Mouse (Mus musculus): ENCODE results near the gene Igf2bp3. TPM values are rescaled to one million over a fixed set of nuclear protein-coding genes. Genes with fewer than 3 reads are reported as not detected.

Gene Igf2bp3
- polyA plus RNA-seq, 1 experiment from 2014 or later: 41.0 TPM

DNA sequence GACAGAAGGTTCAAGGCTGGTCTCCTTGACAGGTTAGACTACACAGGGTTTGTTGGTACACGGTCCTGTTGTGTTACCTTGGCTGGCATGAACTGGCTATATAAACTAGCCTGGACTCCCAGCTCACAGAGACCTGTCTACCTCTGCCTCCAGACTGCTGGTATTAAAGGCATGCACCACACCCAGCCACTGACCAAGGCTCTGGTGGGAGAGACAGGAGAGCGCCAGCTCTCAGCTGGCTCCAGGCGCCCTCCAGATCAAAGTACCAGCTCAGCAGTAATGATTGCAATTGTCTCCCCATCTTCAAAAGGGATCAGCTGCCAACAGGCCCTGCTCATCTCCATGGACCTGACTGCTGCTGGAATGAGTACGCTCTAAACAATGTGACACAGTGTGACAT is 63.3 kb downstream of the Igf2bp3 start:
- Histone ChIP-seq H3K27me3 (ENCODE audit: control insufficient read depth, insufficient read depth, low read depth, low read length) (no peaks in the 10 kb centered on the region), H3K36me3 (ENCODE audit: control insufficient read depth, insufficient read depth, low read length) (no peaks in the 10 kb centered on the region), H3K9ac (ENCODE audit: low read length) (no peak overlapping the region), H3K4me3 (ENCODE audit: low read length) (no peak overlapping the region), H3K9me3 (ENCODE audit: control insufficient read depth, low read length) (no peaks in the 10 kb centered on the region), H3K4me1 (replicated peaks; ENCODE audit: control insufficient read depth, insufficient read depth, low read length) (peaks cover 32% of the 10 kb centered on the region), H3K4me2 (ENCODE audit: low read depth, low read length) (no peak overlapping the region), H3K27ac (ENCODE audit: low read length) (no peak overlapping the region)
- ATAC-seq (ENCODE audit: low read depth): 0 out of 2 replicates have a peak, but pooled peaks have one; percentile 48
- 78% methylated on average over 4 of the region's 4 CpGs for WGBS

DNA sequence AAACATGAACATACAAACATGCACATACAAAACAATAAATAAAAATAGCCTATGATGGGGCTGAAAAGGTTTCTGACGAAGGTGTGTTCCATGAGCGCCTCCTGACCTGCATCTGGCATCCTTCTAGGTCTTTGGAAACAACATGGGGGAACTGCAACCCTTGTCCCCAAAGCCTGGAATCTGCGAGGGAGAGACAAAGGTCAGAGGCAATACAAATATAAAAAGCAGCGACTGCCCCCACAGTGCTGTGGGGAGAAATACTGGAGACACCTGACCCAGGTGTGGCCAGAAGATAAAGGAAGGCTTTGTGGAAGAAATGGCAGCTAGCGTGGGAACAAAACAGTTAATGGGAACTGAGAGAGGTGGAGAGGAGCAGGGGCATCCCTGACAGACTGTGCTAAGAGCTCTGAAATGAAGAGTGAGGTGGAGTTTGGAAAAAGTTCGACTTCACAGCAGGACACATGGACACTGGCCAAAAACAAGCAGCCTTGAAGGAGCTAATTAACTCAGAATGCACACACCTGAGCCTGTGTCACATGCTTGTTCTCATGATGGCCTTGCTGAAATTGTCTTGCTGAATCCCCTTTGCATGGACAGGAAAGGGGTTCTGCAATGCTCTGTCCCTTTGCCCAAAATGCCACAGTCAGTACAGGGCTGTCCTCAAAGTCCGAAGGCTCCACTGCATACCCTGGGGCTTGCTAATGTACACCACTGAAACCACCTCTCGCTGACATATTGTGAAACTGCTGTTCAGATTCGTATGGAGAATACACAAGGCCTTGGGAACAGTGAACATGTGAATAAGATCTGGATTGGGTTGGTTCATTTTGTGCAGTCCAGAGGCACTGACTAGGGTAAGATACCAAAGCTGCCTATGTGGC is 64.2 kb downstream of the Igf2bp3 start:
- no peak for ATAC-seq (ENCODE audit: low read depth)
- H3K4me1 ChIP-seq (replicated peaks; ENCODE audit: control insufficient read depth, insufficient read depth, low read length): peaks cover 27% of the 10 kb centered on the region
- no peak overlapping the region for H3K27ac ChIP-seq (ENCODE audit: low read length)

DNA sequence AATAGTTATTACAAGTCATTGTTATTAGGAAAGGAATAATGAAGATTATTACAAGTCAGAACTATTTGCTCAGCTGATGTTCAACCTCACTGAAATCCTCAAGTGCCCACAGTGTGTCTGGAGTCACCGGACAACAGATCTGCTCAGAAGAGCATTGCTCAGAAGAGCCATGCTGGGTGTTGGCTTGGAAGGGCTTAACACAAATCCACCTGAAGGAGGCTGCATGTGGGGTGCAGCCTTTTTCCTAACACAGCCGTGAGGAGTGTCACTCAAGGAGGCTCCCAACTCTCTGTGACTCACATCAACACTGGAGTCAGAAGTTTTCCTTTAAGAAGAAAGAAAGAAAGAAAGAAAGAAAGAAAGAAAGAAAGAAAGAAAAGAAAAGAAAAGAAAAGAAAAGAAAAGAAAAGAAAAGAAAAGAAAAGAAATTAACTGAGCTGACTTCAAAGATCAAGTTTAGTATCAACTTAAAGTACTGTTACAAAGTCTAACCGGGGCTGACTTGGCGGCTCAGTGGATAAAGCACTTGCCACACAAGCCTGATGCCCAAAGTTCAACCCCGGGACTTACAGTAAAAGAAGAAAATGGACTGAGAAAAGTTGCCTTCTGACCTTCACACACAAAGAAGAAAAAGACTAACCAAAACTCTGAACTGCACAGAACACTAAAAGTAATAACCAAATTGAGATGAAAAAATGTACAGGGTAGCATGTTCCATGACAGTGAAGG is 65.4 kb downstream of the Igf2bp3 start:
- peaks cover 19% of the 10 kb centered on the region for H3K4me1 ChIP-seq (replicated peaks; ENCODE audit: control insufficient read depth, insufficient read depth, low read length)
- no peak overlapping the region for H3K4me2 ChIP-seq (ENCODE audit: low read depth, low read length)
- H3K27me3 ChIP-seq (ENCODE audit: control insufficient read depth, insufficient read depth, low read depth, low read length): no peaks in the 10 kb centered on the region
- no peak for ATAC-seq (ENCODE audit: low read depth)
- 63% methylated on average over 5 of the region's 5 CpGs for WGBS
- no peak overlapping the region for H3K4me3 ChIP-seq (ENCODE audit: low read length)
- H3K9ac ChIP-seq (ENCODE audit: low read length): no peak overlapping the region
- H3K27ac ChIP-seq (ENCODE audit: low read length): peak overlapping the region; percentile 71
- no peaks in the 10 kb centered on the region for H3K36me3 ChIP-seq (ENCODE audit: control insufficient read depth, insufficient read depth, low read length)
- H3K9me3 ChIP-seq (ENCODE audit: control insufficient read depth, low read length): no peaks in the 10 kb centered on the region

More for the DNA sequence above, 64.2 kb downstream of the Igf2bp3 start:
- Histone ChIP-seq H3K27me3 (ENCODE audit: control insufficient read depth, insufficient read depth, low read depth, low read length) (no peaks in the 10 kb centered on the region), H3K4me3 (ENCODE audit: low read length) (no peak overlapping the region), H3K9me3 (ENCODE audit: control insufficient read depth, low read length) (no peaks in the 10 kb centered on the region), H3K36me3 (ENCODE audit: control insufficient read depth, insufficient read depth, low read length) (no peaks in the 10 kb centered on the region), H3K4me2 (ENCODE audit: low read depth, low read length) (no peak overlapping the region), H3K9ac (ENCODE audit: low read length) (no peak overlapping the region)
- WGBS: 67% methylated on average over 9 of the region's 9 CpGs

DNA sequence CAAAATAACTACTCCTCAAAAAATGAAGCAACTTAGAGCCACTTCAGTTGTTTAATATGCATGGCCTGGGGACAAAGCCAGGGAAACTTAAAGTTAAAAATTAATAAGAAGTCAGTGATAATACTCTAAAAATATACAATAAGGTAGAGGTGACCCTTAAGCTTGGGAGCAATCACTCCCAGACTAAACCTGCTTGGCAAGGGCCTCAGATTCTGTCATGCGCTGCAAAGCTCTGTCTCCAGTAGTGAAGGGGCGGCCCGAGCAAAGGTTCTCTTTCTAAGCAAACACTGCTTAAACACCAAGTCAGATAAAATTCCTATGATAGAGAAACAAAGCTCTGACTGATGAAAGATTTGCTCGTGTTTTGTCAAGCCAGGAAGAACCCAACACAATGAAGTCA is 66.0 kb downstream of the Igf2bp3 start:
- H3K4me1 ChIP-seq (replicated peaks; ENCODE audit: control insufficient read depth, insufficient read depth, low read length): peaks cover 19% of the 10 kb centered on the region
- WGBS: 44% methylated on average over 4 of the region's 4 CpGs
- no peaks in the 10 kb centered on the region for H3K36me3 ChIP-seq (ENCODE audit: control insufficient read depth, insufficient read depth, low read length)
- ATAC-seq (ENCODE audit: low read depth): peak; percentile 78
- no peaks in the 10 kb centered on the region for H3K27me3 ChIP-seq (ENCODE audit: control insufficient read depth, insufficient read depth, low read depth, low read length)
- H3K9me3 ChIP-seq (ENCODE audit: control insufficient read depth, low read length): no peaks in the 10 kb centered on the region
- no peak overlapping the region for H3K4me2 ChIP-seq (ENCODE audit: low read depth, low read length)
- peak overlapping the region; percentile 71 for H3K27ac ChIP-seq (ENCODE audit: low read length)
- no peak overlapping the region for H3K9ac ChIP-seq (ENCODE audit: low read length)
- no peak overlapping the region for H3K4me3 ChIP-seq (ENCODE audit: low read length)

DNA sequence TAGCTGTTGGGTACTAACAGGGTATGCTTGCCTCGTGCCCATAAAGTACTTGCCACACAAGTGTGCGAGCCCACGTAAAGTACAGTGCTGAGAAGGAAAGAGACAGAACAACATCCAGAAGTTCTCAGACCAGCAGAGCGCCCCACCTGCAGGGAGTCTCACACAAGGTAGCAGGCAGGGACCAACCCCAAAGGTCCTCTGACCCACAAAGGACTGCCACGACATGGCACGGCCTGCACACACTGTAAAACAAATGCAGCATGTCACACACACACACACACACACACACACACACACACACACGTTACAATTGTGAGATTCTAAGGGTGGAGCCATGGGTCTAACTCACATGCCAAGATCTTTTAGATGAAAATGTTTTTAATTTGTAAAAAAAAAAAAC is 66.4 kb downstream of the Igf2bp3 start:
- H3K36me3 ChIP-seq (ENCODE audit: control insufficient read depth, insufficient read depth, low read length): no peaks in the 10 kb centered on the region

GRCm38 (mm10) chr6:49146461-49146860 is 68.3 kb downstream of the Igf2bp3 start:
- H3K27me3 ChIP-seq (ENCODE audit: control insufficient read depth, insufficient read depth, low read depth, low read length): no peaks in the 10 kb centered on the region
- WGBS: 69% methylated on average over 2 of the region's 2 CpGs
- H3K36me3 ChIP-seq (ENCODE audit: control insufficient read depth, insufficient read depth, low read length): no peaks in the 10 kb centered on the region
- H3K9me3 ChIP-seq (ENCODE audit: control insufficient read depth, low read length): no peaks in the 10 kb centered on the region
- H3K4me3 ChIP-seq (ENCODE audit: low read length): no peak overlapping the region
- no peak overlapping the region for H3K9ac ChIP-seq (ENCODE audit: low read length)
- H3K27ac ChIP-seq (ENCODE audit: low read length): no peak overlapping the region
- peaks cover 14% of the 10 kb centered on the region for H3K4me1 ChIP-seq (replicated peaks; ENCODE audit: control insufficient read depth, insufficient read depth, low read length)
- ATAC-seq (ENCODE audit: low read depth): no peak
- H3K4me2 ChIP-seq (ENCODE audit: low read depth, low read length): no peak overlapping the region

More for the DNA sequence above, 66.4 kb downstream of the Igf2bp3 start:
- WGBS: 66% methylated on average over 7 of the region's 7 CpGs
- H3K9me3 ChIP-seq (ENCODE audit: control insufficient read depth, low read length): no peaks in the 10 kb centered on the region
- peaks cover 19% of the 10 kb centered on the region for H3K4me1 ChIP-seq (replicated peaks; ENCODE audit: control insufficient read depth, insufficient read depth, low read length)
- no peak overlapping the region for H3K4me3 ChIP-seq (ENCODE audit: low read length)
- H3K4me2 ChIP-seq (ENCODE audit: low read depth, low read length): no peak overlapping the region
- ATAC-seq (ENCODE audit: low read depth): no peak
- peak overlapping the region; percentile 67 for H3K27ac ChIP-seq (ENCODE audit: low read length)
- H3K9ac ChIP-seq (ENCODE audit: low read length): no peak overlapping the region
- no peaks in the 10 kb centered on the region for H3K27me3 ChIP-seq (ENCODE audit: control insufficient read depth, insufficient read depth, low read depth, low read length)

DNA sequence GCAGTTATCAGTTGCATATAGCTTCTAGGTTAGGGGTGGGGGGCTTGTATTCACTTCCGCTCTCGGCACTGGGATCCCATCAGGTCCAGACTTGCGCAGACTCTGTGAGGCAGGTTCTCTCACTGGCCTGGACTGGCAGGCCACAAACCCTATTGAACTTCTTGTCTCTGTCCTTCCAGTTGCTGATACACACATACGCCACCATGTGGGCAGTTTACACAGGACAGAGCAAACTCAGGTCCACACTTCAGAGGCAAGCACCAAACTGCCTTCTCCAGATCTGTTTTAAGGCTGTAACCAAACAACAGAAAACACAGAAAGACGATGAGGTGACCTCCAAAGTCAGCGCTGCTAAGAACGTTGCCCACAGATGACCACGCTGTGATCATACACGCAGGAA is 72.3 kb downstream of the Igf2bp3 start:
- Histone ChIP-seq H3K27me3 (ENCODE audit: control insufficient read depth, insufficient read depth, low read depth, low read length) (no peaks in the 10 kb centered on the region), H3K4me2 (ENCODE audit: low read depth, low read length) (no peak overlapping the region), H3K36me3 (ENCODE audit: control insufficient read depth, insufficient read depth, low read length) (no peaks in the 10 kb centered on the region), H3K4me3 (ENCODE audit: low read length) (no peak overlapping the region), H3K27ac (ENCODE audit: low read length) (no peak overlapping the region), H3K9me3 (ENCODE audit: control insufficient read depth, low read length) (no peaks in the 10 kb centered on the region), H3K4me1 (replicated peaks; ENCODE audit: control insufficient read depth, insufficient read depth, low read length) (peaks cover 2% of the 10 kb centered on the region), H3K9ac (ENCODE audit: low read length) (no peak overlapping the region)
- WGBS: 74% methylated on average over 9 of the region's 9 CpGs
- peak; percentile 7; the same call in 1 of the 2 replicates for ATAC-seq (ENCODE audit: low read depth)

DNA sequence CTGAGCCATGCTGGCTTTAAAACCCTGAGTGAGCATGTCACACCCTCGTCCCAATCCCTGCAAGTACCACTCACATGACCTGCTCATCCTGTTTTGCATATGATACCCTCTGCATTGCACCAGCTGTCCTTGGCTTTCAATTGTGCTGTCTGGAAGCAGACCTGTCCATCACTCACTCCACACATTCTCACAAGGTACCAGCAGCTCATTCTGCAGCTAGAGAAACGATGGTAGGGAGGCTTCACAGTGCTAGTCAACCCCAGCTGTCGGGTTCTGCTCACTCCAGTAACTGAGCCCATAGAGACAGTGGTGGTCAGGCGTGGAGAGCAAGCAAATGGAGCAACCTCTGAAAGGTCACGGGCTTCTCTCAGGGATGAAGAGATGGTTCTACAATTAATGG is 73.6 kb downstream of the Igf2bp3 start:
- Histone ChIP-seq H3K27ac (ENCODE audit: low read length) (no peak overlapping the region), H3K9me3 (ENCODE audit: control insufficient read depth, low read length) (no peaks in the 10 kb centered on the region), H3K4me1 (replicated peaks; ENCODE audit: control insufficient read depth, insufficient read depth, low read length) (no peaks in the 10 kb centered on the region; the same call in 1 of the 2 replicates), H3K27me3 (ENCODE audit: control insufficient read depth, insufficient read depth, low read depth, low read length) (no peaks in the 10 kb centered on the region), H3K36me3 (ENCODE audit: control insufficient read depth, insufficient read depth, low read length) (no peaks in the 10 kb centered on the region), H3K9ac (ENCODE audit: low read length) (no peak overlapping the region), H3K4me2 (ENCODE audit: low read depth, low read length) (no peak overlapping the region), H3K4me3 (ENCODE audit: low read length) (no peak overlapping the region)
- 84% methylated on average over 5 of the region's 5 CpGs for WGBS
- no peak for ATAC-seq (ENCODE audit: low read depth)
